Mouse (Mus musculus) bone marrow, adult 2 months (tissue): Measurements from ENCODE around the gene Gna13.

Source experiments
- CTCF ChIP-seq: fragments of 200-500 bp; IDR thresholded peaks from 2 replicates; pipeline ENCODE4 v1.5.1; 2011; ENCODE audit warnings: low read length, control low read depth; ENCODE audit not compliant: control insufficient read depth, insufficient read depth
- POLR2A ChIP-seq: fragments of 200-500 bp; IDR thresholded peaks from 2 replicates; pipeline ENCODE4 v1.6.1; 2011; ENCODE audit warnings: low read depth, mild to moderate bottlenecking, control low read depth, low read length, borderline replicate concordance; ENCODE audit not compliant: control insufficient read depth

DNA sequence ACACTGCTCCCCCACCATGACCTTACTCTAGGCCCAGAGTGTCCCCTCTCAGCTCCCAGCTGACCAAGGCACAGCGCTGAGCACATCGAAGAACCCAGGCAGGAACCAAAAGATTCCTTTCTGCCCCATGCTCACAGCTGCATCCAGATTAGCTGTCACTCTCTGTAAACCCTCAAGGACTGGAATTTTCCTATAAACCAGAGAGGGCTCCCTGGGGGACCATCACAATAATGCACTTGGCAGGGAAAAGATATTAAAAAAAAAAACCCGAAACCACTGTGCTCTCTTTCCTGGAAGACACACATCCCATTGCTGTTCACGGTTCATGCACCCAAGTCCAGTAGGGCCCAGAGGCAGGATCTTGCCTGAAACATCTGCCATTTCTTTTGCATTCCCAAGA is 33.3 kb upstream of the Gna13 start:
- TF ChIP-seq POLR2A (no peak), CTCF (no peak)
